Mouse (Mus musculus): ENCODE data around the gene Psmd13. TPM values are rescaled to one million over a fixed set of nuclear protein-coding genes. Genes with fewer than 3 reads are reported as not detected.

Gene Psmd13
- total RNA-seq, 2 experiments from 2014 or later, result 100 to 116 TPM

DNA sequence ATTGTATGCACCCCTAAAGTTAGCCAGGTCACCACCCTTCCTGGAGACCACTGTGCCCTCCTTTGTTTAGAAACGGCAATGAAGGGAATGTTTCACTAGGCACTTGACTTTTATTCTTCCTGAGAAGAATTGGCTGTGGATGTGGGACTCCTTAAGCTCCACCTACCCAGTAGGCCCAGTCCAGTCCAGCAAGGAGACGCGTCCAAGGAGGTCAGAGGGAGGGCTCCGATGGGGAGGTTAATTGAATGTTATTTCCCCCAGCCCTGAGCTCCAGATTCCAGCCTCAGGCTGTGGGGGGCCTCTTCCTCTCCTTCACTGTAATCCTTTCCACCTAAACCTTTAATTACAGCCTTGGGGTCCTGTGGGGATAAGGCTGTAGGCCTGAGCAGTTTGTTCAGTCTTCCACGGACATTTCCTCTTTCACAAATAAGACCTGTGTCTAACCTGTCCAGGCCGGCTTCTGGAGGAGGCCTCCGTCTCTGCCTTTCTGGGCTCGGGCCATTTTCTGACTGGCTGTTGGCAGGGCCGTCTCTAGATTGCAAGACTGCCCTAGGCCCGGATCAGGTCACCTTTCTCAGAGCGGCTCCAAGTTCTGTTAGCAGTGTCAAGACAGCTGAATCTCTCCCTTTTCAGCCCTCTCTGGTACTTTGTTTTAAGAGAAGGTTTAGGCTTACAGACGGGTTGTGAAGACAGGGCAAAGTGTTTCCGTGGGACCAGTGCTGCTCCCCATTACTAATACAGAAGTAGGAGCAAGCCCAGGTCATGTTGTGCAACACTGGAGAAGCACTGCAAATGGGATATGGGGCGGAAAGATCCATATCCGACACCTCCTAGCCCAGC lies 20.5 kb downstream of the Psmd13 start:
- no peak for DNase-seq (ENCODE audit: low spot score in 2 of 2)

- DNase-seq (ENCODE audit: low spot score in 2 of 2), result peak; percentile 82 to 90
Observed at GRCm38 (mm10) chr7:140903212-140903611, 21.4 kb downstream of the Psmd13 start.

- DNase-seq (ENCODE audit: low spot score in 2 of 2), result no peak
Observed at GRCm38 (mm10) chr7:140905642-140906081, 23.9 kb downstream of the Psmd13 start.

GRCm38 (mm10) chr7:140907131-140907530 lies 25.4 kb downstream of the Psmd13 start:
- peak; percentile 33 to 34 for DNase-seq (ENCODE audit: low spot score in 2 of 2)

GRCm38 (mm10) chr7:140907697-140908096 lies 25.9 kb downstream of the Psmd13 start:
- DNase-seq (ENCODE audit: low spot score in 2 of 2), result no peak

GRCm38 (mm10) chr7:140908181-140908580 lies 26.4 kb downstream of the Psmd13 start:
- no peak for DNase-seq (ENCODE audit: low spot score in 2 of 2)

GRCm38 (mm10) chr7:140908634-140909107 lies 26.9 kb downstream of the Psmd13 start:
- peak; percentile 82 to 83 for DNase-seq (ENCODE audit: low spot score in 2 of 2)

- no peak for DNase-seq (ENCODE audit: low spot score in 2 of 2)
Observed at GRCm38 (mm10) chr7:140912293-140912692, 30.5 kb downstream of the Psmd13 start.

DNA sequence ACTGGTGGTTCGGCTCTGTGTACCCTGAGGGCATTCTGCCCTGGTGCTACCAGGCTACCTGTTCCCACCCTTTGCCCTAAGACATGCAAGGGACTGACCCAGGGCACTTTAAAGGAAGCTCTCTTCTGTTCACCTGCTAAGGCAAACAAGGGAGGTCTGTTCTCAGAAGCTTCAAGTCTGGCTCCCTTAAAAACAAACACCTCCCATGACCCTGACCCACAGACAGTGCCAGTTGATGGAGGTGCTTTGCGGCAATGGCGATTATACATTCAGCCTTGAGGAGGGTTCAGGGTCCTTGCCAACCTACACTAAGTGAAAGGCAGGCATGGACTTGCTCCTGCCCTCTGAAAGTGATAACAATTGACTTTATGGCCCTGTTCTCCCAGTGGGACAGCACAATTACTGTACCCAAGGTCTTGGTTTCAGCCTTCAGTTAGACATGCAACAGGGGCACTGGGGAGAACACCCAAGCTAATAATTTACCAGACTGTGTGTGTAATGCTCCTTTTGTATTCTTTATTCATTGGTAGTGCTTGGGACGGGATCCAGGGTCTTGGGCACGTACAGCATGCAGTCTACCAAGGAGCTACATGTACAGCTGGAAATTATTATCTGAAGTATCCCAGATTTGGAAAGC lies 31.2 kb downstream of the Psmd13 start:
- DNase-seq (ENCODE audit: low spot score in 2 of 2), result no peak

DNA sequence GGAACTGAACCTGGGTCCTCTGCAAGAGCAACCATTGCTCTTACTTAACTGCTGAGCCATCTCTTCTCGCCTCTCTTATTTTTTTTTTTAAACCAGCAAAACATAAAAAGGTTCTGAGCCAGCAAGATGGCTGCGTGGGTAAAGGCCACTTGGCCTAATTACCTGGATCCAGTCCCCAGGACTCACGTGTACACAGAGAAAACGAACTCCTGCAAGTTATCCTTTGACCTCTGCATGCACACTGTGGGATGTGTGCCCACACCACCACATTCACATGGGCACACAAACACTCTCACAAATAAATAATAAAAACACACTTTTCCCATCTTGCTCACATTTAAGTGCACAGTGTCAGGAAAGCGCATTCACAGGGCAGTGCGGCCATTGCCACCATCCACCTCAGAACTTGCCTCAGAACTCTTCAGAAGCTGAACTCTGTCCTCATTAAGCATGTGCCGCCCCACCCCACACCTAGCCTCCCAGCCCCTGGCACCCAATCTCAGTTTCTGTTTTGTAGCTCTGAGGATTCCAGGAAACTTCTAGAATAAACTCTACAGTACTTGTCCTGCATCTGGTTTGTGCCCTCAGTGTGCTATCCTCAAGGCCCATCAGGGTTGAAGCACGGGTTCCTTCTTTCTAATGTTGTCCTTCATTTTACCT lies 32.4 kb downstream of the Psmd13 start:
- no peak for DNase-seq (ENCODE audit: low spot score in 2 of 2)

DNA sequence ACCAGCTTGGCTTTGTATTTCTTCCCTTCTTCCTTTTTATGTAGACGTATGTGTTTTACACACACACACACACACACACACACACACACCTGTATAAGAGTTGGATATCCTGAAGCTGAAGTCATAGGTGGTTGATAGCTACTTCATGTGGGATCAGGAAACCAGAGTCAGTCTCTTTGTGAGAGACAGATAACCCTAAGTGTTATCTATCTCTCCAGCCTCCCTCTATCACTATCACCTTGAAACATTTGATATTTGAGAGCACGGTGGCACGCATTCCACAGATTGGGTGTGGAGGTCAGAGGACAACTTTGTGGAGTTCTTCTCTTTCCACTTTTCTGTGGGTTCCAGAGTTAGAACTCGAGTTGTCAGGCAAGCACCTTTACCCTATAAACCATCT lies 38.1 kb downstream of the Psmd13 start:
- no peak for DNase-seq (ENCODE audit: low spot score in 2 of 2)

- DNase-seq (ENCODE audit: low spot score in 2 of 2), result no peak
Observed at GRCm38 (mm10) chr7:140920418-140921029, 38.8 kb downstream of the Psmd13 start, which contains the start of gene Nlrp6. Gene Nlrp6 (plus strand): TSS chr7:140920902.

DNA sequence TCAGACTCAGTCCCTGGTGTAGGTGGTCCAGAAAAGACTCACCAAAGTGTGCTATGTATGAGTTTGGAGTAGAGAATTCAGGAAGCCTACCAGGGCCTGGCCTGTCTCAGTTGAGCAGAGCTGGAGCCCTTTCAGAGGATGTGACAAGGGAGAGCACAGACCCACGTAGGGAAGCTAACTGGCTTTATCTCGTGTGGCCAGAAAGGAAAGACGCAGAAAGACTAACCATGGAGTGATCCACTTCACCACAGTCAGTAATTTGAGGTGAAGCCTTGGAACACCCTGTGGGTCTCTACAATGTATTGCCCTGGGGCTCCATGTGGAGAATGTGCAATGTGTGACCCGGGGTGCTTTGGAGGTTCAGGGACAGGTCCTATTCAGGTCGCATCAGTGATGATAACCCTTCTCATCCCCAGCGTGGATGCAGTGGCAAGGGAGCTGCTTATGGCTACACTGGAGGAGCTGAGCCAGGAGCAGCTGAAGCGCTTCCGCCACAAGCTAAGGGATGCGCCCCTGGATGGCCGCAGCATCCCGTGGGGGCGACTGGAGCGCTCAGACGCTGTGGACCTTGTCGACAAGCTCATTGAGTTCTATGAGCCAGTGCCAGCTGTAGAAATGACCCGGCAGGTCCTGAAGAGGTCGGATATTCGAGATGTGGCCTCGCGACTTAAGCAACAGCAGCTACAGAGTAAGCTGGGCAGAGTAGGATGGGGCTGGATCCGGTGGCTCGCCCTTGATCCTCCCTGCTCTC lies 39.6 kb downstream of the Psmd13 start:
- DNase-seq (ENCODE audit: low spot score in 2 of 2), result no peak

DNA sequence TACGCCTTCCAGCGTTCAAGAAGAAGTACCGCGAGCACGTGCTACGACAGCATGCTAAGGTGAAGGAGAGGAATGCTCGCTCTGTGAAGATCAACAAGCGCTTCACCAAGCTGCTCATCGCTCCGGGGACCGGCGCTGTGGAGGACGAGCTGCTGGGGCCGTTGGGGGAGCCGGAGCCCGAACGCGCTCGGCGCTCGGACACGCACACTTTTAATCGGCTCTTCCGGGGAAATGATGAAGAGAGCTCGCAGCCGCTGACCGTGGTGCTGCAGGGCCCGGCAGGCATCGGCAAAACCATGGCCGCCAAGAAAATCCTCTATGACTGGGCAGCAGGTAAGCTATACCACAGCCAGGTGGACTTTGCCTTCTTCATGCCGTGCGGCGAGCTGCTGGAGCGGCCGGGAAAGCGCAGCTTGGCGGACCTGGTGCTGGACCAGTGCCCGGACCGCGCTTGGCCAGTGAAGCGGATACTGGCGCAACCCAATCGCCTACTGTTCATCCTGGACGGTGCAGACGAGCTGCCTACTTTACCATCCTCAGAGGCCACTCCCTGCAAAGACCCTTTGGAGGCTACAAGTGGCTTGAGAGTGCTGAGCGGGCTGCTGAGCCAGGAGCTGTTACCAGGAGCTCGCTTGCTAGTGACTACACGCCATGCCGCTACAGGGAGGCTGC lies 40.8 kb downstream of the Psmd13 start:
- peak; percentile 50 to 56 for DNase-seq (ENCODE audit: low spot score in 2 of 2)

GRCm38 (mm10) chr7:140923070-140923775 lies 41.5 kb downstream of the Psmd13 start:
- no peak for DNase-seq (ENCODE audit: low spot score in 2 of 2)

- no peak for DNase-seq (ENCODE audit: low spot score in 2 of 2)
Observed at GRCm38 (mm10) chr7:140927181-140927580, 45.4 kb downstream of the Psmd13 start.

DNA sequence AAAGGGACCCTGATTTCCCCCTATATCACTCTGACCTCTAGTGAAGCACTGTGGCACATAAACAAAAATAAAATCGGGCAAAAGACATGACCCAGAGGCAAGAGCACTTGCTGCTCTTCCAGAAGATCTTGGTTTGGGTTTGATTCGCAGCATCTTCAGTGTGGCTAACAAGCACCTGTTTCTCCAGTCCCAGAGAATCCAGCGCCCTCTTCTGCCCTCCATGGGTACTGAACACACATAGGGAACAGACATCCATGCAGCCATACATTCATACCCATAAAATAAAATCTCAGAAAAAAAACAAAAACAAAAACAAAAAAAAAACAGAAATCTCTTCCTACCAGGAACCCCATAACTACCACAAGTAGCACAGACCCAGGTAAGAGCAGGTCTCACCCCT lies 56.7 kb downstream of the Psmd13 start:
- peak in 1 of 2 experiments; percentile 21 for DNase-seq (ENCODE audit: low spot score in 2 of 2)

DNA sequence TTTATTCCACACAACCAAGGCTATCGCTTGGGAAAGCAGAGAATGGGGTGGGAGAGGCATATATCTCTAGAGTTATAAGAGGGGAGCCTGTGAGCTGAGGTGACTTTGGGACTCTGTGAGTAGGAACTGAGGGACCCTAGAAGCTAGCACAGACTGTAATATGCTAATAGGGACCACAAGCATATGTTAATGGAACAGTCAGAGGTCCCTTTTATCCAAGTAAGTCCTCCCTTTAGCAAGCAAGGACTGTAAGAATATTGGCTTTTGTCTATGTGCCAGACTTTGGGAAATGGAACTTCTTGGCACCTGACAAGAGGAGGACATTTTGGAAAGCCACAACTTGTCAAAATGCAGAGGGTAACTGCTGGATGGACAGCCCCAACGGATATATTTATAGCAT lies 57.1 kb downstream of the Psmd13 start:
- no peak for DNase-seq (ENCODE audit: low spot score in 2 of 2)

- no peak for DNase-seq (ENCODE audit: low spot score in 2 of 2)
Observed at GRCm38 (mm10) chr7:140939669-140940171, 58.0 kb downstream of the Psmd13 start.

Data from adrenal gland, adult 18-20 months (tissue).